Mouse (Mus musculus) cerebellum, adult 2 months (tissue): ENCODE measurements around the gene Med11.

Source experiments
- CTCF ChIP-seq: fragments of 200-500 bp; IDR thresholded peaks from 2 replicates; pipeline ENCODE4 v1.5.1; 2011; ENCODE audit warnings: low read depth, mild to moderate bottlenecking, control low read depth, low read length, moderate library complexity, borderline replicate concordance; ENCODE audit not compliant: insufficient read depth
- POLR2A ChIP-seq: fragments of 200-500 bp; IDR thresholded peaks from 2 replicates; pipeline ENCODE4 v1.6.1; 2011; ENCODE audit warnings: low read length, control low read depth, borderline replicate concordance; ENCODE audit not compliant: insufficient read depth

DNA sequence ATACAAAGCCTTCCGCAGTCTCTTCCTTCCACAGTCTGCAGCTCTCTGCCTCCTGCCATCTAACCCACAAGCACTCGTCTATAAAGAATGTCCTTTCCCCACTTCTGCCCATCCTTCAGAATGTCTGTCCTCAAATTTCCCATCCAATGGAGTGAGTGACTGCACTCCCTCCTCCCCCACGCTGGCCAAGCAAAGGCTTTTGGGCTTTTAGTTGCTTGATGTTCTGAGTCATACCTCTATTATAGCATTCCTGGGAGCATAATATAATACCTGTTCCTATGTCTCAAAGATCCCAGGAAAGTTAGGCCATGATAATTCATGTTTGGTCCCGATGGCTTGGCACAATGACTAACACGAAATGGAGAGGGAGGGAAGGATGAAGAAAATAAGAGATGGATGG lies 20.1 kb upstream of the Med11 start:
- TF ChIP-seq POLR2A = no peak
- TF ChIP-seq CTCF = no peak
